Mouse (Mus musculus) brain, embryonic 14.5 days (tissue): ENCODE measurements at regions not wholly inside any gene's neighbourhood (a gene's known extent, or its start where the extent isn't known, plus 50 kb on each side); places are given as distances from the start of the nearest gene placed in this dataset.

Experiments
- CTCF ChIP-seq: fragments of 200-500 bp; IDR thresholded peaks from 2 replicates; pipeline ENCODE4 v1.5.1; 2012; ENCODE audit warnings: inconsistent platforms, mild to moderate bottlenecking, moderate library complexity, borderline replicate concordance; ENCODE audit not compliant: insufficient read depth, insufficient read length; ENCODE audit errors: extremely low read depth
- POLR2A ChIP-seq: fragments of 200-500 bp; IDR thresholded peaks from 2 replicates; pipeline ENCODE4 v1.6.1; 2012; ENCODE audit warnings: mild to moderate bottlenecking, inconsistent platforms, borderline replicate concordance; ENCODE audit not compliant: poor library complexity, insufficient read depth, insufficient read length, severe bottlenecking; ENCODE audit errors: extremely low read depth

DNA sequence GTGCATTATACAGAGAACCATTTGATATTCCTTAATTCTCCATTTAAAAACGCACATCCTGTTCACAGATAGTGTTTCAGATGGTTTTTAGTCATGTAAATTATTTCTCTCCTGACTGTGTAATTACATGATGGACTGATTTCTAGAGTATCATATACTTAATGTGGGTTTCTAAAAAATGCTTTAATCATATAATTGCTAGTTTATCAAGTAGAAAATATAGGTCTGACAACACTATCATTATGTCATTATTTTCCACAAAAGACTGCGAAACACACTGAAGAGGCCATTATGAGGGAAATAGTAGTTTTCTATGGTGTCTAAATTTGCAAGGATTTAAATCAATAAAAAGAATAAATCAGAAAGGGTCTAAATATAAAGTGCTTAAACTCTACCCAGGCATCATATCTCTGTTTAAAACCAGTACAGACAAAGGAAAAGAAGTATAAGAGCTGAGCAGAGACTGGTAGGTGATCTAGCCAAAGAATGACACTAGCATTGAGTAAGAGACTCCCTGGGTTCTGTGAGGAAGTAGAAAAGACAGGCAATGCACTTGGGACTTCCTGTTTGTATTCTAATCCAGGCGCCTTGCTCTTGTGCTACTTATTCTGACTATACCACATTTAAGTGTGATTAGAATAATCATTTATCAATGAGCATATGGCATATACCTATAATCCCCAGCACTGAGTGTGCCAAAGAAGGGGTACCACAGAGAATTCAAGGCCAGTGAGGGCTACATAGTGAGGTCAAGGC is 127.1 kb downstream of the Ube2e3 start:
- TF ChIP-seq CTCF (no peak), POLR2A (no peak)
